Mouse (Mus musculus) hematopoietic stem cell, adult 5-6 weeks (primary cell): ENCODE results near the gene Upk3b. TPM values are rescaled to one million over a fixed set of nuclear protein-coding genes. Genes with fewer than 3 reads are reported as not detected.
A peak's percentile ranks its signal among the peaks of the same experiment; 100 is the strongest.

Source experiments
- ATAC-seq, 2 experiments: fragments of 125-278 bp in 1 of 2; replicated peaks in 1 of 2; 2 replicates each; pipeline ENCODE4 v1.8.0; 2016 to 2017; ENCODE audit warnings: inconsistent platforms in 2 of 2, mild to moderate bottlenecking in 2 of 2, moderate number of reproducible peaks in 2 of 2, low read depth in 1 of 2, moderate TSS enrichment in 1 of 2; ENCODE audit not compliant: low FRiP score in 2 of 2, poor library complexity in 2 of 2, severe bottlenecking in 2 of 2, insufficient read depth in 1 of 2, low TSS enrichment in 1 of 2
- total RNA-seq: library from RNA; stranded (forward); fragments of 172-1452, 232-1000 nt; gene quantifications from 2 replicates; pipeline ENCODE4 v1.2.3, GENCODE M21; 2017

The Upk3b gene
- not detected in 2 replicates for total RNA-seq

DNA sequence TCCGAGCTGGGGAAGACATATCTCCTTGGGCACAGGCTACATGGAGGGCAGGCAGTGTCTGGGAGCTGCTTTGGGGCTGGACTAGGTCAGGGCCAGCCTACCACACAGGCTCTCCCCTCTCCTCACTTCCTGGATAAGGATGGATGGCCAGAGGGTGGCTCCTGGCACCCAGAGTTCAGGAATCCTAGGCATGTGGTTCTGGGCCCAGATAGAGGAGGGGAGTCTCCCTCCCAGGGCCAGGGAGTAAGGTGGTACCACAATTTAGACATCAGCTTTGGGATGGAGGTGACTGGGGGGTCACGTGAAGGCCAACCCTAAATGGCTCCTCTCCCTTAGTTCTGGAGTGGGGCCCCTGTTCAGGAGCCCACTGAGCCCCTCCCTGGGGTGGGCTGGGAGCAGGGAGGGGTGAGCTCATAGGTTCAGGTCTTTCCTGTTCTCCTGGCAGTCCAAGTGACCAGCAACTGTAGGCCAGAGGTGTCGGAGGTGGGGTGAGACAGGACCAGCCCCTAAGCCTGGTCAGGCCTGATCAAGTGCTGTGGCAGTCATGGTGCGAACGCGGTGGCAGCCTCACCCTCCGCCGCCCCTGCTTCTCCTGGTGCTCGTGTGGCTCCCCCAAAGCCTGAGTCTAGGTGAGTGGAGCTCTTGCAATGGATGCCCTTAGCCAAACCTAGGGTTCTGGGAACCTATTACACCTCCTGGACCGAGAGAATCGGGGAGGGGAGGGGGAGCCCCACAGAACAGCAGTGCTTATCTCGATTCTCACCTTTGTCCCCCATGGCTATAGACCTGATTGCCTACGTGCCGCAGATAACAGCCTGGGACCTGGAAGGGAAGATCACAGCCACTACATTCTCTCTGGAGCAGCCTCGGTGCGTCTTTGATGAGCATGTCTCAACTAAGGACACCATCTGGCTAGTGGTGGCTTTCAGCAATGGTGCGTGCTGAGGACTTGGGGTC, at the start of gene Upk3b:
Upk3b (plus strand) TSS at position 239 of the 957 bp plus-strand sequence.
- no peak for ATAC-seq

- peak; percentile 67 to 72 for ATAC-seq
These were observed 47.7 kb upstream of the Upk3b start for GRCm38 (mm10) chr5:135990601-135991000.

- no peak for ATAC-seq
These were observed 44.8 kb upstream of the Upk3b start for GRCm38 (mm10) chr5:135993381-135993965.

- no peak for ATAC-seq
These were observed 44.0 kb upstream of the Upk3b start for GRCm38 (mm10) chr5:135994335-135994724.

GRCm38 (mm10) chr5:135994725-135995687, 43.3 kb upstream of the Upk3b start, which contains the start of gene Dtx2:
Gene Dtx2, plus strand, starts transcription at chr5:135994800.
- peak; percentile 96 to 97 for ATAC-seq

- ATAC-seq: no peak
These were observed 42.1 kb upstream of the Upk3b start for GRCm38 (mm10) chr5:135996162-135996561.

GRCm38 (mm10) chr5:136001222-136001621, 37.1 kb upstream of the Upk3b start:
- no peak for ATAC-seq

DNA sequence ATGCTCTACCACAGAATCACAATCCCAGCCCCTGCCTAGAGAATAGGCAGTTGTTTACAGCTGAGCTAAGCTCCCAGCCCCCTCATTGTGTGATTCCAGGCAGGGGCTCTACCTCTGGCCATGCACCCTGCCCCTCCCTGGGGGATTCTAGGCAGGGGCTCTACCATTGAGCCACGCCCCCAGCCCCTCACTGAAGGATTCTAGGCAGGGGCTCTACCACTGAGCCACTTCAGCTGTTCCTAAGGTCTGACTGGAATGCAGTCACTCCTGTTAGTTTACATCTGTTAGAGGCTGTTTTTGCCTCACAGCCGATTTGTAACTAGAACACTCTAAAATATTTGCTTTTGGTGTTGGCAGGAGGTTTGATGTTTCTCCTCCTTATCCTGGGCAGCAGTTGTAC, 36.0 kb upstream of the Upk3b start:
- no peak for ATAC-seq

GRCm38 (mm10) chr5:136002751-136003151, 35.5 kb upstream of the Upk3b start:
- no peak for ATAC-seq

DNA sequence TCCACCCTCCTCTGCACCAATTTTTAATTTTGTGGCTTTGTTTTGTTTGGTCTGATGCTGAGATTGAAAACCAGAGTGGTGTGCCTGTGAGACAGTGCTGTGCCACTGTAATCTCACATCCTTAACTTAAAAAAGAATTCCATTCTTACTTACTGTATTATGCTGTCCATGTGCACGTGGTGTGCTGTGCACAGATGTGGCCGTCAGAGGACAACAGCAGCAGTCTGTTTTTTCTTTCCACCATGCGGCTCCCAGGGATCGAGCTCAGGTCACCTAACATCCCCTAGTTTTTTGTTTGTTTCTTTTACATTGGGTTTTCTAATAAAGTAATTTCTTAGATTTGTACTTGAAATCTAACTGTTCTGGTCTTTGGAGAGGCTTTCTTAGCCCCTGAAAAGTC, 33.8 kb upstream of the Upk3b start:
- ATAC-seq: no peak

DNA sequence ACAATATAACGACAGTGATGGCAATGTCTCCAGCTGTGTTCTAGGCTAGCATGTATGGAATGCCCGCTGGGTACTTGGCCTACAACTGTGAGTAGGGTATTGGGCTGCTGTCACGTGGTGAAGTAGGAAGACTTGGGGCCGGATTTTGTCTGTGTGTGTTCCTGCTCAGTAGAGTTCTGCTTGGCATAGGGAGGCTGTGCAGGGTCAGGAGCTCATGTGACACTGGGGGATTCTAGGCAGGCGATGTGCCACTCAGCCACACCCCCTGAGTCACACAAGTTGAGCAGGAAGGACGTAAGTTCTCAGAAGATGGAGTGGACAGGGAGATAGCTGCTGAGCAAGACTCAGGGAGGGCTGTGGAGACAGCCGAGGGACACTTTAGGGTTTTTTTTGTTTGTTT, 30.6 kb upstream of the Upk3b start:
- ATAC-seq: no peak

DNA sequence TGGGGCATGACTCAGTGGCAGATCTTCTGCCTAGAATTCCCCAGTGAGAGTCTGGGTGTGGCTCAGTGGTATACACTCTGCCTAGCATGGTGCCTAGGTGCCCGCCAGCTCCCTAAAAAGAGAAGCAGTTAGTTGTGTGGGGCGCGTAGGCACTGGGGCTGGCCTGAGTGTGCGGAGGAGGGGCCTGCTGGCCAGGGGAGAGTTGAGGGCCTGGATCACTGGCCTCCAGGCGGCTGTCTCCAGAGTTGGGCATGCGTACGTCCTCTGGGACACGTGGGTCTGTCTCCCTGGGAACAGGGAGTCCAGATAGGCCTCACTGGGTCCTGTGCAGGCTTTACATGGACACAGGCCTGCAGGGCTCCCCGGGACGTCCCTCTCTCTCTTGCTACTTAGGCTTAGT, 23.4 kb upstream of the Upk3b start:
- no peak for ATAC-seq

- ATAC-seq: no peak
These were observed 22.7 kb upstream of the Upk3b start for GRCm38 (mm10) chr5:136015586-136015985.

DNA sequence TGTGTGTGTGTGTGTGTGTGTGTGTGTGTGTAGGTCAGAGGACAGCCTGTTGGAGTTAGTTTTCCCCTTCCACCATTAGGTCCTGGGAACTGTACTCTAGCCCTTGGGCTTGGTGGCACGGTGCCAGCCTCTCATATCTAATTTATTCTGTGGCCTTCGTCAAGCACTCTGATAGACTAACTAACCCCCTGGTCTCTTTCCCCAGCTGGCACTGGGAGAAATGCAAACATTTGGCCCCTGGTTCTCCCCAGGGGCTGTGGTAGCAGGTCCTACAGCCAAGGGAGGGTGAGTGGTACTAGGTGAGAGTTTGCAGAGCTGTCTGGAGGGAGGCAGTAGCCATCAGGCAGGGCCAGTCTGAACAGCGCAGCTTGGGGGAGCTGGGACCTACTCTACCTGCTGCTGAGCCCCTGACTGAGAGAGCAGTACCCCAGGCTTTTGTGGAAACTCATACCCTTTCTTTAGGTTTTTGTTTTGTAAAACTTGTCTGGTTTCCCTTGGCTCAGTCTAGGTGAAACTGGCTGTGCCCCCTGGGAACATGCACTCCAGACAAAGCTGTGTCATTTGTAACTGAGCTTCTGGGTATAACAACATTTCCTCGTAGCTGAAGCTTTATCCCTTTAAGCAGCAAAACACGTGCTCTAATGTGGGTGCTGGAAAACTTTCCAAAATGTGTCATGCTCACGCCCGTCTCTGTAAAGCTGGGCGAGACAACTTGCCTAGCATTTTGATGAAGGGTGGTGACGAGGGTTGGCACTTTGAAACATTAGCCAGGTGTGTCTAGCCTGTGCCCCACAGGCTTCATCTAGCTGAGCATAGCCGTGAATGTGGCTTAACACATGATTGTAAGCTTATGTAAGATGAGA, 22.1 kb upstream of the Upk3b start:
- ATAC-seq: no peak

DNA sequence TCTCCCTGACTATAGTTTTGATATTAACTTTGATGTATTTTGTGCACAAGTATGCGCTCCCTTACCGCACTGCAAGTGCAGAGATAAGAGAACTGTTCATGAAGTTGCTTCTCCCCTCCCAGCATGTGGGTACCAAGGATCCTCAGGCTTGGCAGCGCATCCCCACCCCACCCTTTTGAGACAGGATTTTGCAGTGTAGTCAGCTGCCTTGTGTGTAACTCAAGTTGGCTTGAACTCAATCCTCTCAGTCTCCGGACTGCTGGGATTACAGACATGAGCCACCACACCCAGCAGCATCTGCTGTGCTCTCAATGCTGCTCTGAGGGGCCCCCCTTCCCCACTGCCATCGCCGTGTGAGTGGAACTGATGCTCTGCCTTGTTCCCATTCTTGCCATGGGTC, 21.0 kb upstream of the Upk3b start:
- no peak for ATAC-seq

- no peak for ATAC-seq
These were observed 19.6 kb upstream of the Upk3b start for GRCm38 (mm10) chr5:136018726-136019125.

DNA sequence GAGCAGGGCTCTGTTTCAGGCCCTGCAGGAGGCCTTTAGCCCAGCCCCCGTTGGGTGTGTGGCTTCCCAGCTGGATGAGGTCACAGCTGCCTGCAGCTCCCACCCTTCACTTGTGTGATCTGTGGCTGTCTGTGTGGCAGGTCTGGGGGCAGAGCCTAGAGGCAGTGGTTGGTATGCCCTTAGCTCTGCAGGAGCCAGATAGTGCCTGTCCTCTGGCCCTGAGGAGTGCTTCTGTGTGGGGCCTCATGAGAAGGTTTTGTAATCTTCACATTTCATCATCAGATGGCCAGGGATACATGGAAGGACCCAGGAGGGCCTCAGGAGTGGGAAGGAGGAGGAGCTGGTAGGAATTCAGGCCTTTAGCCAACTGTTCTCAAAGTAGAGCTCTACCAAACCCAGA, 18.4 kb upstream of the Upk3b start:
- no peak for ATAC-seq
